Mouse (Mus musculus) intestine, postnatal 0 days (tissue): Measurements from ENCODE around the gene Shcbp1l. TPM values are rescaled to one million over a fixed set of nuclear protein-coding genes. Genes with fewer than 3 reads are reported as not detected.

Experiments used
- ATAC-seq: fragments of 200-750 bp; cut with Nextera tagmentation; 2 replicates; pipeline ENCODE4 v1.8.0; 2017; ENCODE audit warnings: mild to moderate bottlenecking, moderate TSS enrichment, moderate library complexity
- H3K27ac ChIP-seq: fragments of 300-500 bp; sonication (generic); 2 replicates; pipeline ENCODE4 v1.5.1; 2014; ENCODE audit warnings: mild to moderate bottlenecking, low read depth, low read length, moderate library complexity
- H3K27me3 ChIP-seq: fragments of 300-500 bp; sonication (generic); replicated peaks from 2 replicates; pipeline ENCODE4 v1.6.1; 2014; ENCODE audit warnings: low read length, mixed read lengths; ENCODE audit not compliant: control insufficient read depth, insufficient read depth
- H3K36me3 ChIP-seq: fragments of 300-500 bp; sonication (generic); 2 replicates; pipeline ENCODE4 v1.6.1; 2014; ENCODE audit warnings: mild to moderate bottlenecking, moderate library complexity; ENCODE audit not compliant: control insufficient read depth, insufficient read depth
- H3K4me1 ChIP-seq: fragments of 300-500 bp; sonication (generic); replicated peaks from 2 replicates; pipeline ENCODE4 v1.6.1; 2014; ENCODE audit warnings: antibody characterized with exemption, low read length, mixed read lengths; ENCODE audit not compliant: control insufficient read depth, insufficient read depth
- H3K4me2 ChIP-seq: fragments of 300-500 bp; sonication (generic); replicated peaks from 2 replicates; pipeline ENCODE4 v1.6.1; 2014; ENCODE audit warnings: low read depth, mild to moderate bottlenecking, moderate library complexity
- H3K4me3 ChIP-seq: fragments of 300-500 bp; sonication (generic); 2 replicates; pipeline ENCODE4 v1.5.1; 2014; ENCODE audit warnings: low read depth, low read length
- H3K9ac ChIP-seq: fragments of 300-500 bp; sonication (generic); 2 replicates; pipeline ENCODE4 v1.6.1; 2014; ENCODE audit warnings: mild to moderate bottlenecking, low read depth, low read length
- H3K9me3 ChIP-seq: fragments of 300-500 bp; sonication (generic); 2 replicates; pipeline ENCODE4 v1.6.1; 2016; ENCODE audit warnings: mixed run types; ENCODE audit not compliant: control insufficient read depth
- CTCF ChIP-seq: sonication (generic); IDR thresholded peaks from 2 replicates; pipeline ENCODE4 v1.5.1; 2016; ENCODE audit warnings: low read depth, mild to moderate bottlenecking, control low read depth, antibody characterized with exemption, moderate library complexity
- WGBS: fragments of 180-500 bp; shearing (Covaris S2); extraction: QIAGEN DNeasy Blood & Tissue Kit; methylation state at CpG from one replicate; pipeline ENCODE4 v1.1.7; 2014; 5-methylcytosine and 5-hydroxymethylcytosine counted together
- polyA plus RNA-seq: library from polyadenylated mRNA; unstranded; fragments of >200 nt; fragmentation: Nextera tagmentation; extraction: Ambion mirVana; gene quantifications from 2 replicates; pipeline ENCODE4 v1.2.1, GENCODE M21; 2015

Gene Shcbp1l
- polyA plus RNA-seq, 1 experiment from 2014 or later: not detected

DNA sequence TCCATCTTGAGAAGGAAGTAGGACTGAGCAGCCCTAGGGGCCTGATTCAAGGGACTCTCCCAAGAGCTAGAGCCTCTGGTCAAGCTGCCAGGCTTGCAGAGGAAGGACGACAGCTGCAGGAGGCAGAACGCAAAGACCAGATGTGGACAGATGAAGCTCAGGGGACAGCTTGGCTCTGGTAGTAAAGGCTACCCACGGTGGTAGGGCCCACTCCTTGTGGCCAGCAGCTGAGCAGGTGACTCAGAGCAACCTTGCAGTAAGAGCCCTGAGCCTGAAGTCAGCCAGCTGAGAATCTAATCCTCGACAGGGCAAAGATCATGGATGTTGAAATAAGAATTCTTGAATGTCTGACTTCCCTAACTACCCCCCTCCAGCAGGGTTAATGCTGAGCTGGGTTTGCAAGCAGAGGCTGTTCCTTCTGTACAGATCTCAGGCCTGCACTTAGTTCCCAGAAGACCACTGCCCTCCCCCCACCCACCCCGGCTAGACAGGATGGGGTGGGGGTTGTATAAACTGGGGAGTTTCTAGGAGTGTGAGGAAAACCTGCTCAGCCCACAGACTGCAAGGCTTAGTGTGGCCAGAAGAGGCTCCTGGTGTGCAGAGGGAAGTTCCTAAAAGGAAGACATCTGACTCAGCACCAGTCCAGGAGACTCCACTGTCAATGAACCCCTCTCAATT, 76.8 kb downstream of the Shcbp1l start:
- ATAC-seq: peak; percentile 79
- TF ChIP-seq CTCF: peak; percentile 34; the same call in 1 of the 2 replicates
- H3K27ac ChIP-seq: peak overlapping the region; percentile 67

More for the DNA sequence above, 76.8 kb downstream of the Shcbp1l start:
- Histone ChIP-seq H3K27me3 (no peaks in the 10 kb centered on the region), H3K4me2 (no peak overlapping the region), H3K9ac (no peak overlapping the region), H3K4me1 (no peaks in the 10 kb centered on the region), H3K9me3 (no peaks in the 10 kb centered on the region), H3K36me3 (no peaks in the 10 kb centered on the region), H3K4me3 (no peak overlapping the region)
- WGBS: 25% methylated on average over 5 of the region's 5 CpGs

Other genes starting within 250 kb of the Shcbp1l start
- 3.3 and 3.6 TPM in 2 replicates for gene Lamc2, start 238.7 kb upstream of the Shcbp1l start, polyA plus RNA-seq
- gene Lamc1, start 92.4 kb upstream of the Shcbp1l start, polyA plus RNA-seq: 39.2 and 44.5 TPM in 2 replicates
- 14.1 TPM in 2 replicates for gene Dhx9, start 62.5 kb downstream of the Shcbp1l start, polyA plus RNA-seq
- gene Npl, start 124.9 kb downstream of the Shcbp1l start, polyA plus RNA-seq: 967 and 1,051 TPM in 2 replicates
- 0.07 and 0.17 TPM in 2 replicates for gene Rgs8, start 227.9 kb downstream of the Shcbp1l start, polyA plus RNA-seq